Mouse (Mus musculus): ENCODE results near the gene Oca2. TPM values are rescaled to one million over a fixed set of nuclear protein-coding genes. Genes with fewer than 3 reads are reported as not detected.

The Oca2 gene
- polyA plus RNA-seq, 1 experiment: not detected

DNA sequence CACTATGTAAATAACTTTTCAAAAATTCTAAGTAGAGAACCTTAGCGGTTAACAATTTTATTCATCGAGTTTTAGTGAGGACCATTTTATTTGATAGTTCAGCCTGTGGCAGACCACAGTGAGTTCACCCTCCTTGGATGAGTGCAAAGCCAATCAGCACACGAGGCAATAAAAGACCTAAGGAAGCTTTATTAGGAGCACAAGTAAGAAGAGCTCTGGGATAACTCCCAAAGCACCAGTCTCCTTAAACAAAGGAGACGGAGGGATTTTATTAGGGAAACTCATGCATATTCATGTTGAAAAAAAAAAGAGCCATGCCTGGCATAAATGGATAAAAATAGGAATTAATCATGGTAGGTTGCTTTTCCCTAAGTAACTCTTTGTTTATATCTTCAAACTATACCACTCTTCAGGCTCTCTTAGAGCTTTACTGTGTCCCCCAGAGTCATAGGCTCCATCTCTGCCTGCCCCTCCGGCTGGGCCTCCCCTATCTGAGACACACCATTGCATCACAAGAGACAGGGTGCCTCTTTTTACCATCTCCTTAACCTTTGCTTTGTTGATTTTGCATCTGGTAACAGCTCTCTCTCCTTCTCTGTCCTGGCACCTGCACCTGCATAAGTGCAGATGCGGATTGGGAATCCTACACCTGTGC lies 178.7 kb downstream of the Oca2 start:
- Histone ChIP-seq H3K4me2 (ENCODE audit: low read depth) (no peak overlapping the region), H3K79me2 (ENCODE audit: control insufficient read depth, insufficient read depth) (no peaks in the 10 kb centered on the region), H3K36me3 (ENCODE audit: control insufficient read depth, insufficient read depth) (no peaks in the 10 kb centered on the region), H3K27me3 (ENCODE audit: control insufficient read depth, insufficient read depth, insufficient read length) (no peaks in the 10 kb centered on the region), H3ac (ENCODE audit: control insufficient read depth, insufficient read length) (no peak overlapping the region), H3K4me3 (no peak overlapping the region)
- no peak for TF ChIP-seq POLR2AphosphoS2 (IDR thresholded peaks at IDR 0.05; ENCODE audit: insufficient read length, low read depth)
- no peak for TF ChIP-seq MYOD1 (IDR thresholded peaks at IDR 0.05; ENCODE audit: control insufficient read depth in 1 of 3, insufficient read length in 2 of 3, low read depth in 2 of 3)
- no peak for TF ChIP-seq SRF (IDR thresholded peaks at IDR 0.05; ENCODE audit: control insufficient read depth, insufficient read length, low read depth)
- TF ChIP-seq USF1 (IDR thresholded peaks at IDR 0.05; ENCODE audit: low read depth): no peak
- TF ChIP-seq TCF3 (IDR thresholded peaks at IDR 0.05; ENCODE audit: insufficient read length, low read depth): no peak
- no peak for TF ChIP-seq REST (IDR thresholded peaks at IDR 0.05; ENCODE audit: insufficient read depth, insufficient read length)
- no peak for TF ChIP-seq TCF12 (IDR thresholded peaks at IDR 0.05; ENCODE audit: insufficient read depth, poor library complexity, severe bottlenecking)

DNA sequence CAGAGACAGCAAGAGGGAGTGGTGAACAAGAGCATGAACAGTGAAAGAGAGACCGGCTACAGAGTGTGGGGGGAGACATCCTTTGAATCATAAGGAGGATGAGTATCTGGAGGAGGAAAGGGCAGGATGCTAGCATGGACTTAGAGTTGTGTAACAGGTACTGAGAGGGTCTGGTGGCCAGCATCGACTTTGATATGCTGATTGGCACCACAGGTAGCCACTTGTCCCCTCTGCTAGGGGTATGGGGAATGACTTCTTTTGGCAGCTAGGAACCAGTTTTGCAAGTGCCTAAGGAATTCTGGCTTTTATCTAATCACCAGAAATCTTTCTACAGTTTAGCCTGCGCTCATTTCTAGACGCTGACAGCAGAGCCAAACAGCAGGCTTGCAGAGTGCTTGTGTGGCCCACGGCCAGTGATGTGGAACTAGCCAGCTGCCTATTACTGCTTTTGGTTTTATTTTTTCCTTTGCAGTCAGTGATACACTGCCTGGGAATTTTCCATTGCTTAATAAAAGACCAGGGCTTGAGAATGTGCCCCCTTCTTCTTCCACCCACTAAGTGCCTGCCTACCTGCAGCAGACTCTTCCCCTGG lies 179.8 kb downstream of the Oca2 start:
- Histone ChIP-seq H3K4me3 (no peak overlapping the region), H3K27me3 (ENCODE audit: control insufficient read depth, insufficient read depth, insufficient read length) (no peaks in the 10 kb centered on the region), H3K79me2 (ENCODE audit: control insufficient read depth, insufficient read depth) (no peaks in the 10 kb centered on the region), H3ac (ENCODE audit: control insufficient read depth, insufficient read length) (no peak overlapping the region), H3K36me3 (ENCODE audit: control insufficient read depth, insufficient read depth) (no peaks in the 10 kb centered on the region), H3K4me2 (ENCODE audit: low read depth) (no peak overlapping the region)
- TF ChIP-seq E2F4 (IDR thresholded peaks at IDR 0.05; ENCODE audit: insufficient read depth): no peak
- TF ChIP-seq POLR2AphosphoS2 (IDR thresholded peaks at IDR 0.05; ENCODE audit: insufficient read length, low read depth): no peak
- TF ChIP-seq REST (IDR thresholded peaks at IDR 0.05; ENCODE audit: insufficient read depth, insufficient read length): no peak
- no peak for TF ChIP-seq USF1 (IDR thresholded peaks at IDR 0.05; ENCODE audit: low read depth)
- no peak for TF ChIP-seq MYOG (IDR thresholded peaks at IDR 0.05; ENCODE audit: control insufficient read depth in 1 of 3, insufficient read depth in 1 of 3, insufficient read length in 2 of 3, low read depth in 2 of 3)
- no peak for TF ChIP-seq MYOD1 (IDR thresholded peaks at IDR 0.05; ENCODE audit: control insufficient read depth in 1 of 3, insufficient read length in 2 of 3, low read depth in 2 of 3)
- no peak for TF ChIP-seq TCF12 (IDR thresholded peaks at IDR 0.05; ENCODE audit: insufficient read depth, poor library complexity, severe bottlenecking)
- TF ChIP-seq CEBPB (IDR thresholded peaks at IDR 0.05; ENCODE audit: insufficient read depth, poor library complexity, severe bottlenecking): no peak
- TF ChIP-seq MAX (IDR thresholded peaks at IDR 0.05; ENCODE audit: low read depth): no peak
- TF ChIP-seq POLR2A (IDR thresholded peaks at IDR 0.05; ENCODE audit: insufficient read length, low read depth): no peak
- no peak for TF ChIP-seq TCF3 (IDR thresholded peaks at IDR 0.05; ENCODE audit: insufficient read length, low read depth)
- no peak for TF ChIP-seq SRF (IDR thresholded peaks at IDR 0.05; ENCODE audit: control insufficient read depth, insufficient read length, low read depth)

DNA sequence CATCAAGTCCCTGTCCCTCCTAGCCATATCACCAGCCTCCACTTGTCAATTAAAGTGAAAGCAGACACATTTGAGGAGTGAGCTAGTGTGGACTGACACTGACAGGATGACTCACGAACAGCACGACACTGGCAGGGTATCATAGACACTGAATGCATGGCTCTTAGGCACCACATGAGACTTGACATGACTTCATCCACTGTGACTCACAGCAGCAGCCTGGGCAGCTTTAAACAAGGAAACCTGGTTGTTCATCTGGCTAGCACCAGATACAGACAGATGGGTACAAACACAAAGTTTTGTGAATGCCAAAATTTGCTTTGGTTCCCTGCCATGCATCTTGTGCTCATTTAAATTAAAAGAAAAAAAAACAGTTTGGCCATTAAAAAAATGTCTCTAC lies 182.4 kb downstream of the Oca2 start:
- Histone ChIP-seq H3K27me3 (ENCODE audit: control insufficient read depth, insufficient read depth, insufficient read length) (no peaks in the 10 kb centered on the region), H3K36me3 (ENCODE audit: control insufficient read depth, insufficient read depth) (no peaks in the 10 kb centered on the region), H3ac (ENCODE audit: control insufficient read depth, insufficient read length) (no peak overlapping the region), H3K79me2 (ENCODE audit: control insufficient read depth, insufficient read depth) (no peaks in the 10 kb centered on the region), H3K4me2 (ENCODE audit: low read depth) (no peak overlapping the region), H3K4me3 (no peak overlapping the region)
- no peak for TF ChIP-seq REST (IDR thresholded peaks at IDR 0.05; ENCODE audit: insufficient read depth, insufficient read length)
- no peak for TF ChIP-seq SRF (IDR thresholded peaks at IDR 0.05; ENCODE audit: control insufficient read depth, insufficient read length, low read depth)

DNA sequence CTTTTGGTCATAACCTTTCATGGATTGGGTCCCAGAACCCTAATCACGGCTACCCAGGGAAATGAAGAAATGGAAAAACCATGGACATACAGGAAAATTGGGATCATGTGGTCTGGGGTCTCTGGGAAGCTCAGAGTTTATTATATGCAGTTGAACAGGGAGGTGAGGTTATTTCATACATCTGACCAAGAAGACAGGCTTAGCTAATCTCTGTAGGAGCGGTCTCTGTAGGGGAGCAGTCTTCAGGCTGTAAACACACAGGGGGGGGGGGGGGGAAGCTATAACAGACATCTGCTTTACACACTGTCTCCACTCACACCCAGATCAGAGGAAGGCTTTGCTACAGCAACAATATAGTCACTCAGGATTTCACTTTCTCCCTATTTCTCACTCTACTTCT lies 184.0 kb downstream of the Oca2 start:
- Histone ChIP-seq H3ac (ENCODE audit: control insufficient read depth, insufficient read length) (no peak overlapping the region), H3K79me2 (ENCODE audit: control insufficient read depth, insufficient read depth) (no peaks in the 10 kb centered on the region), H3K27me3 (ENCODE audit: control insufficient read depth, insufficient read depth, insufficient read length) (no peaks in the 10 kb centered on the region), H3K4me2 (ENCODE audit: low read depth) (no peak overlapping the region), H3K4me3 (no peak overlapping the region), H3K36me3 (ENCODE audit: control insufficient read depth, insufficient read depth) (no peaks in the 10 kb centered on the region)
- no peak for TF ChIP-seq E2F4 (IDR thresholded peaks at IDR 0.05; ENCODE audit: insufficient read depth)
- no peak for TF ChIP-seq SRF (IDR thresholded peaks at IDR 0.05; ENCODE audit: control insufficient read depth, insufficient read length, low read depth)
- TF ChIP-seq TCF12 (IDR thresholded peaks at IDR 0.05; ENCODE audit: insufficient read depth, poor library complexity, severe bottlenecking): no peak
- TF ChIP-seq CEBPB (IDR thresholded peaks at IDR 0.05; ENCODE audit: insufficient read depth, poor library complexity, severe bottlenecking): no peak
- no peak for TF ChIP-seq USF1 (IDR thresholded peaks at IDR 0.05; ENCODE audit: low read depth)
- TF ChIP-seq REST (IDR thresholded peaks at IDR 0.05; ENCODE audit: insufficient read depth, insufficient read length): no peak
- no peak for TF ChIP-seq MYOG (IDR thresholded peaks at IDR 0.05; ENCODE audit: control insufficient read depth in 1 of 3, insufficient read depth in 1 of 3, insufficient read length in 2 of 3, low read depth in 2 of 3)
- TF ChIP-seq TCF3 (IDR thresholded peaks at IDR 0.05; ENCODE audit: insufficient read length, low read depth): no peak
- TF ChIP-seq POLR2A (IDR thresholded peaks at IDR 0.05; ENCODE audit: insufficient read length, low read depth): no peak
- TF ChIP-seq MAX (IDR thresholded peaks at IDR 0.05; ENCODE audit: low read depth): no peak
- TF ChIP-seq MYOD1 (IDR thresholded peaks at IDR 0.05; ENCODE audit: control insufficient read depth in 1 of 3, insufficient read length in 2 of 3, low read depth in 2 of 3): no peak
- no peak for TF ChIP-seq POLR2AphosphoS2 (IDR thresholded peaks at IDR 0.05; ENCODE audit: insufficient read length, low read depth)

All from myocyte (in vitro differentiated cells).